Mouse (Mus musculus): ENCODE data around the gene Cav1. TPM values are rescaled to one million over a fixed set of nuclear protein-coding genes. Genes with fewer than 3 reads are reported as not detected.
A peak's percentile ranks its signal among the peaks of the same experiment; 100 is the strongest.

The Cav1 gene
- polyA plus RNA-seq, 1 experiment: 9.4 TPM

GRCm38 (mm10) chr6:17329801-17330200 is 23.7 kb downstream of the Cav1 start:
- WGBS: 23% methylated on average over 3 of the region's 3 CpGs
- TF ChIP-seq CTCF (IDR thresholded peaks at IDR 0.05; ENCODE audit: control insufficient read depth, insufficient read depth, low read length) (no peak), POLR2A (IDR thresholded peaks at IDR 0.05; ENCODE audit: borderline replicate concordance, control insufficient read depth, low read depth, low read length) (no peak)

DNA sequence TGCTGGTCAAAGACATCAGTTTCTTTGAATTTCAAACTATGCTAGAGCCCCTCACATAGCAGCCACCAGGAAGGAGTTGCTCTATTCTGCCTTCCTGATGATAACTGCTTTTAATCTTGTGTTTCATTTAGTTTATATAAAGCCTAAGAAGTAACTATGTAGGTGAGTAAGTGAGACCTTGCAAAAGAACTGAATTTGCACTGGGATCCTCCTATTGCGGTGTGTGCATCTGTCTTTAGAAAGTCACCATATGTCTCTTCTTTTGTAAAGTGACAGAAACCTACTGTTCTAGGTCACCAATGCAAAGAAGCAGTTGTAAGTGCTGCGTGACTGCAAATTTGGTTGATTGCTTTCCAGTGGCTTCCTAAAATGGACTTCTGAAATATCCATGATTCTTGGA is 31.6 kb downstream of the Cav1 start:
- TF ChIP-seq POLR2A (IDR thresholded peaks at IDR 0.05; ENCODE audit: borderline replicate concordance, control insufficient read depth, low read depth, low read length) (no peak), CTCF (IDR thresholded peaks at IDR 0.05; ENCODE audit: control insufficient read depth, insufficient read depth, low read length) (no peak)
- 85% methylated on average over 2 of the region's 2 CpGs for WGBS
- Histone ChIP-seq H3K27ac (ENCODE audit: control insufficient read depth, insufficient read depth, low read depth, low read length, poor library complexity) (no peak overlapping the region), H3K4me1 (ENCODE audit: control insufficient read depth, insufficient read depth, low read length) (no peaks in the 10 kb centered on the region), H3K4me3 (replicated peaks; ENCODE audit: control insufficient read depth, low read depth, low read length) (no peak overlapping the region)

More at GRCm38 (mm10) chr6:17329801-17330200, 23.7 kb downstream of the Cav1 start:
- H3K27ac ChIP-seq (ENCODE audit: control insufficient read depth, insufficient read depth, low read depth, low read length, poor library complexity): no peak overlapping the region
- no peaks in the 10 kb centered on the region for H3K4me1 ChIP-seq (ENCODE audit: control insufficient read depth, insufficient read depth, low read length)
- no peak overlapping the region for H3K4me3 ChIP-seq (replicated peaks; ENCODE audit: control insufficient read depth, low read depth, low read length)

DNA sequence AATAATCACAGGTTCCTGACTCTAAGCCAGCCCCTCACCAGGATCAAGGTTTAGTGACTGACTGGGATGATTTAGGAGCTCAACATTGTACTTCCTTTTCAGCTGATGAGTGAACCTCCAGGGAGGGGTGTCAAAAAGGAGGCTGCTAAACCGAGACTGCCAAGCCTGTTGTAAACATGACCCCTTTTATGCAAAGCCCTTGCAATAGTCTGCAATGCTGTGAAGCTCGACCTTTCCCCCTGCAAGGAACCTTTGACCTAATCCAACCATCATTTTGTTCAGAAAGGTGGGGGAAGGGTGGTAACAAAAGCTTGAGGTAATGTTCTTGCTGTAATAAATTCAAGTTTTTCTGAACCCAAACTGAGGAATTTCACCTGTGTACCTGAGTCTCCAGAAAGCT is 34.3 kb downstream of the Cav1 start:
- 9% methylated on average over 2 of the region's 2 CpGs for WGBS
- Histone ChIP-seq H3K4me1 (ENCODE audit: control insufficient read depth, insufficient read depth, low read length) (no peaks in the 10 kb centered on the region), H3K4me3 (replicated peaks; ENCODE audit: control insufficient read depth, low read depth, low read length) (no peak overlapping the region), H3K27ac (ENCODE audit: control insufficient read depth, insufficient read depth, low read depth, low read length, poor library complexity) (no peak overlapping the region)
- TF ChIP-seq POLR2A (IDR thresholded peaks at IDR 0.05; ENCODE audit: borderline replicate concordance, control insufficient read depth, low read depth, low read length) (no peak), CTCF (IDR thresholded peaks at IDR 0.05; ENCODE audit: control insufficient read depth, insufficient read depth, low read length) (no peak)

DNA sequence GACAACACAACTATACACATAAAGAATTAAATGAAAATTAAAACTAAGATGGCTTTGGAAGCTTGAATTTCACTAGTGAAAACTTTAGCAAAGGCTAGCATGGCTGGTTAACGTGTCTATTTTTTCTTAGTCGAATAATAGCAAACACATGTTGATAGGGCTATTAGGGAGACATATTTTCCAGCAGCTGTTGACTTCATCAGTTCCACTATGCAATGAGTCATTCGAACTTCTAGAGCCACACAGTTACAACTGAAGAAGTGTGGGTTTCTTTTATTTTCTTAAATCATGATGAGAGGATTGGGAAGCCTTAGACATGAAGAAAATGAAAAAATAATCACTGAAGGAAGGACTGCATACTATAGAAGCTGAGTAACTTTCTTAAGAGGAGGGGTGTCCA is 41.9 kb downstream of the Cav1 start:
- 78% methylated on average over 3 of the region's 3 CpGs for WGBS
- Histone ChIP-seq H3K4me1 (ENCODE audit: control insufficient read depth, insufficient read depth, low read length) (no peaks in the 10 kb centered on the region), H3K27ac (ENCODE audit: control insufficient read depth, insufficient read depth, low read depth, low read length, poor library complexity) (no peak overlapping the region), H3K4me3 (replicated peaks; ENCODE audit: control insufficient read depth, low read depth, low read length) (no peak overlapping the region)
- TF ChIP-seq CTCF (IDR thresholded peaks at IDR 0.05; ENCODE audit: control insufficient read depth, insufficient read depth, low read length): no peak
- no peak for TF ChIP-seq POLR2A (IDR thresholded peaks at IDR 0.05; ENCODE audit: borderline replicate concordance, control insufficient read depth, low read depth, low read length)

DNA sequence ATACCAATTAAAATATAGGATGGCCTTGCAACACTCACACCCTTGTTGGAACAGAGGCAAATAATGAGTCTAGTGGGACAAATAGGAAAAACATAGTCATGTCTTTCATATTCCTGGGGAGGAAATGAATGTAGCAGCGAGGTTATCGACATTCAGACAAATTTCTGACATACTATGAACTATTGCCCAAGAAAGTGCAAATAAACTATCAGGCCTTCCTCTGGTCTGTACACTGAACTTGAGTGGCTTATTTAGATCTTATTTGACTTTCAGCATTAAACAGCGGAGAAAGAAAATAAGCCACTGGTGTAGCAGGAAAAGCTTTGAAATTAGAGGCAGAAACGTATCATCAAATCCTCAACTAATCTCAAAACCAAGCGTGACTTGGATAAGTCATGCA is 44.7 kb downstream of the Cav1 start:
- no peak for TF ChIP-seq POLR2A (IDR thresholded peaks at IDR 0.05; ENCODE audit: borderline replicate concordance, control insufficient read depth, low read depth, low read length)
- TF ChIP-seq CTCF (IDR thresholded peaks at IDR 0.05; ENCODE audit: control insufficient read depth, insufficient read depth, low read length): no peak
- WGBS: 87% methylated on average over 5 of the region's 5 CpGs
- Histone ChIP-seq H3K4me1 (ENCODE audit: control insufficient read depth, insufficient read depth, low read length) (no peaks in the 10 kb centered on the region), H3K4me3 (replicated peaks; ENCODE audit: control insufficient read depth, low read depth, low read length) (no peak overlapping the region), H3K27ac (ENCODE audit: control insufficient read depth, insufficient read depth, low read depth, low read length, poor library complexity) (no peak overlapping the region)

GRCm38 (mm10) chr6:17358896-17359690 is 53.0 kb downstream of the Cav1 start:
- no peak for TF ChIP-seq POLR2A (IDR thresholded peaks at IDR 0.05; ENCODE audit: borderline replicate concordance, control insufficient read depth, low read depth, low read length)
- TF ChIP-seq CTCF (IDR thresholded peaks at IDR 0.05; ENCODE audit: control insufficient read depth, insufficient read depth, low read length): peak; percentile 38
- no peak overlapping the region for H3K27ac ChIP-seq (ENCODE audit: control insufficient read depth, insufficient read depth, low read depth, low read length, poor library complexity)
- peaks cover 2% of the 10 kb centered on the region; the same call in 1 of the 2 replicates for H3K4me1 ChIP-seq (ENCODE audit: control insufficient read depth, insufficient read depth, low read length)
- 12% methylated on average over 6 of the region's 6 CpGs for WGBS
- no peak overlapping the region for H3K4me3 ChIP-seq (replicated peaks; ENCODE audit: control insufficient read depth, low read depth, low read length)

GRCm38 (mm10) chr6:17362771-17363170 is 56.6 kb downstream of the Cav1 start:
- Histone ChIP-seq H3K4me3 (replicated peaks; ENCODE audit: control insufficient read depth, low read depth, low read length) (no peak overlapping the region), H3K27ac (ENCODE audit: control insufficient read depth, insufficient read depth, low read depth, low read length, poor library complexity) (no peak overlapping the region), H3K4me1 (ENCODE audit: control insufficient read depth, insufficient read depth, low read length) (peaks cover 2% of the 10 kb centered on the region; the same call in 1 of the 2 replicates)
- WGBS: 25% methylated on average over 3 of the region's 3 CpGs
- no peak for TF ChIP-seq CTCF (IDR thresholded peaks at IDR 0.05; ENCODE audit: control insufficient read depth, insufficient read depth, low read length)
- TF ChIP-seq POLR2A (IDR thresholded peaks at IDR 0.05; ENCODE audit: borderline replicate concordance, control insufficient read depth, low read depth, low read length): no peak

DNA sequence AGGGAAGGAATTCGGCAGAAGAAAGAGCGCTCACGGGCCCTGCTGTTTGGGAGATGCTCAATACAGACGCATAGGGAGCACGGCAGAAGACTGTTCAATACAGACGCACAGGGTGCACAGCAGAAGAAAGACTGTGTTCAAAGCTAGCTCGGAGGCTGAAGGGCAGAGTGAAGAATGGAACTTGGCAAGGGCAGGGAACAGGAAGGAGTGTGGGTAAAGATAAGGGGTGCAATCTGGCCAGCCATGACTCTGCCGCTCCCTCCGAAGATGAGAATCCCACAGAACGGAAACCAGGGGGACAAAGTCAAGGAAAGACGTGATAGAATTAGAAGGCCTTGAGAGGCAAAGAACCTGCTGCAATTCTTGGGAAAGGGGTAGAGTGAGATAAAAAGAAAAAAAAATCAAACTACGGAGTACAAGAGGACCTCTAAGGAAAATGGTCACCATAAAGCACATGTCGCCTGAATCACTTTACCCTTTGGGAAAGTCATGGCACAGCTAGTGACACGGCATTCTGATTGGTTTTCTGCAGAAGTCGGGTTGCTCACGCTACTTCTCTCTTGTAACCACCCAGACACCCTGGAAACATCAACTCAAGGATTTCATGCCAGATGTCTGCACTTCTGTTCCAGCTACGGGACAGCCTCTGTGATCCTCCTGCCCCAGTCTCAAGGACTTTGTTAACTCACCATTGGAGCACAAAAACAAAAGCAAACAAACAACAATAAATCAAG is 57.5 kb downstream of the Cav1 start:
- WGBS: 9% methylated on average over 17 of the region's 17 CpGs
- no peak overlapping the region for H3K4me3 ChIP-seq (replicated peaks; ENCODE audit: control insufficient read depth, low read depth, low read length)
- TF ChIP-seq CTCF (IDR thresholded peaks at IDR 0.05; ENCODE audit: control insufficient read depth, insufficient read depth, low read length): no peak

More for the DNA sequence above, 57.5 kb downstream of the Cav1 start:
- no peak overlapping the region for H3K27ac ChIP-seq (ENCODE audit: control insufficient read depth, insufficient read depth, low read depth, low read length, poor library complexity)
- peaks cover 2% of the 10 kb centered on the region; the same call in 1 of the 2 replicates for H3K4me1 ChIP-seq (ENCODE audit: control insufficient read depth, insufficient read depth, low read length)

All from bone marrow, adult 2 months (tissue).